Mouse (Mus musculus) megakaryocyte, embryonic 14.5 days (primary cell): ENCODE results near the gene Tstd3.

Experiments used
- FLI1 ChIP-seq: IDR thresholded peaks from 2 replicates; pipeline ENCODE4 v1.6.1; 2012; ENCODE audit warnings: low read length, inconsistent platforms, mixed read lengths
- GATA1 ChIP-seq: IDR thresholded peaks from 3 replicates; pipeline ENCODE4 v1.6.1; 2012; ENCODE audit warnings: mixed read lengths, low read length, inconsistent platforms, borderline replicate concordance

DNA sequence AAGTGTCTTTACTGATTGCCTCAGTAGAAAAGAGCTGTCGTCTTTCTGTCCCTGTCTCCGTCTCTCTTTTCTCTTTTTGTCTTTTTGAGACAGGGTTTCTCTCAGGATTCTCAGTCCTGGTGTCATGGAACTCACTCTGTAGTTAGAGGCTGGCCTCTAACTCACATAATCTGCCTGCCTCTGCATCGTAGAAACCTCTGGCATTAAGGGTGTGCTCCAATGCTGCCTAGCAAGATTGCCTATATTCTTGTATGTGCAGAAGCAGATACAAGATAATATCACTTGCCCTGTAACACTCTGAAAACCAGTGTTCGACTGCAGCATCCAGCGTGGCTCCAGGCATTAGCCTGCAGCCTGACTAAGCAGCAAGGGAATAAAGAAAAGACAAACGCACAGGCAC is 21.9 kb upstream of the Tstd3 start:
- TF ChIP-seq GATA1 (no peak), FLI1 (no peak)
